Mouse (Mus musculus): Measurements from ENCODE around the gene Bcl2. TPM values are rescaled to one million over a fixed set of nuclear protein-coding genes. Genes with fewer than 3 reads are reported as not detected.

Bcl2 gene
- total RNA-seq, 1 experiment from 2014 or later, result 6.0 TPM

GRCm38 (mm10) chr1:106714530-106714981, 482 bp upstream of the Bcl2 start:
- no peak for DNase-seq

- DNase-seq, result peak; percentile 82
These were observed 1.7 kb downstream of the Bcl2 start for GRCm38 (mm10) chr1:106712330-106712729.

DNA sequence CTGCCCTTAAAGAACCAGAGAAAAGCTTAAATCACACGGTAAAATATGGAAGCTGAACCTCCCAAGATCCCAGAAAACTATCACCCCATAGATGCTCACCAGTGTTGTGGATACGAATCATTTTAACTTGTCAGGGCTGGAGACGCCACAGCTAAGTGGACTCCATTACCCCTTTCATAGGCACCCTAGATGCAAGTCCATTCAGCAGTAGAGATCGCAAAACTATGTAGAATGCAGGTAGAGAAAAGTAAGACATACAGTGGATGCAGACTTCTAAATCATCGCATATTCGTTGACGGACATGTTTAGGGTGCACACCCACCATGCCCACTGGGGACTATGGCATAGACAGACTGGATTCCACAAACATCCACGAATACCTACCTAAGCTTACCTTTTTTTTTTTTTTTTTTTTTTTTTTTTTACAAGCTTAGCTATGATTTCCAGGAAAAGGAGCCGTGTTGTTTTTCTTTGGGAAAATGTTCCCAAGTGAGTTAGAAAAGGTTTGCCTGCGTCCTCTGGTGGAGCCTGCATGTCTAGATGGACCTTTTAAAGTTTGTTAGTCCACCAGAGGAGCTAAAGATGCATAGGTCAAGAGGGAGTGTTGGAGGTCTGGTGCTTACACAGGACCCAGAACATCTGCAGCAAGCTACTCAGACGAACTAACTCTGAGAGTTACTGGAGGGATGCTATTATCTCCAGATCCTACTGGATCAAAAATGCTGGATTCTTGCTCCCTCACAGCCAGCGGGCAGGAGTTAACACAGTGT, 2.5 kb downstream of the Bcl2 start:
- no peak for DNase-seq

DNA sequence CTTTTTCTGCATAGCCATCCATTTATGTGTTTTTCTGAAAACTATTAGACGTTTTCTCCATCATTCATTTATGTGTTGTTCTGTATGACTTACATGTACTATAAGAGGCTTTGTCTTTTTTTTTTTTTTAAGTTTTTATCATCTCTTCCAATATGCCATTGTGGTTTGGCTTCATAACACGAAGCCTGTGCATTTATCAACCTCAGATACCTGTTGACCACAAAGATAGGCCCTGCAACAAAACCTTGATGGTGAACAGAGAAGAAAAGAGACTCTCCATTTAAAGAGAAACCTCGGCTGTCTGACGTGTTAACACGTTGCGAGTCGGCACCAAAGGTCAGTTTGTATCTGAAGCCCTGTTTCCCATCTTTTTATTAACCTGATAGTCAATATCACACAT, 3.9 kb downstream of the Bcl2 start:
- DNase-seq, result no peak

DNA sequence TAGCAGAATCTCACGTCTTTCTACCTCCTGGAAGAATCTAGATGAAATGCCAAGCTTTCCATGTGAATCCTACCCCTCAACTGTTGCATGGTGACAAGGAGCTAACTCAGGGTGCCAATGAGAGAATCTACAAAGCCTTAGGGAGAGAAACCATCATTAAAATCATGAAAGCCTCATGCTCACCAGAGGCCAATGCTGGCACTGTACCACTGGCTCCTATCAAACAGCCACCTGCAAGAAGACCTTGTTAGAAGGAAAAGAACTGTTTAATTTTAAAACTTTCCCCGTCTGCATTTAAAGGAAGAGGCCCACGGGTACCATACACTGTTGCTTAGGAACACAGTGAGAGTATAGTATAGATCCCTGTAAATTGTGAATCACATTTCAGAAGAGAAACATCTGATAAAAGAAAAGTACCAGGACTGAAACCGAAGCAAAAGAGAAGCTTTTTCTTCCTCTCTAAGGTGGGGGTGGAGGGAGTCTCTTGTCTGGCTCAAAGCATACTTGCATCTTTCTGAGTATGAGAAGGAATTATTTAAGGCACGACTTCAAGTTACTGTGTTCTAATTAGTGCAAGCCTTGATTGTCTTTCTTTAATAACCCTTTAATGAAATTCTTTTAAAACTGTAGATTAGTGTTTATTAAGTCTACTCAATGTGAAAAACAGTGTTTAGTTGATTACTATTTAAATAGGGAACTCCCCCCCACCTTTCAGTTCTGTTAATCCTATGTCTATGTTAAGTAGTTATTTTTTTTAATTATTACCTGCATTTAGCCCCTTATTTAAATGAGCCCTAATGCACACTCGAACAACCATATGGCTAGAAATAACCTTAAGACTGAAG, 6.8 kb downstream of the Bcl2 start:
- DNase-seq, result no peak

DNA sequence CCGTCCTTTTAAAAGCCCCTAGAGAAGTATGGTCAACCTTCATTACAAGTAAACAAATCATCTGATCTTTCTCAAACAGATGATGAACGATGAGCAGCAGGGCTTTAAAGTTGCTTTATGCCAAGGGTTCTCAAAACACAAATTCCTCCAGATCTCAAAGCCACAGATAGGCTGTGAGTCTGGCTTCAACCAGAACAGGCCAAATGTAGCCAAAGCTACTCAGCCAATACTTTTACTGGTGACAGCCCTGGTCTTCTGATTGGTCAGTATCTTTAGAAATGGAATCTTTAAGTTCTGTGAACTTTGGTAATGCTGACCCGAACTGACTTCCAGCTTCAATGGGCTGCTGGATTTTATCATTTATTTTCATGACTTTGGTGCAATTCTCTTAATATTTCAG, 10.9 kb downstream of the Bcl2 start:
- DNase-seq, result no peak

GRCm38 (mm10) chr1:106702471-106703175, 11.5 kb downstream of the Bcl2 start:
- DNase-seq, result no peak

GRCm38 (mm10) chr1:106700520-106701114, 13.5 kb downstream of the Bcl2 start:
- DNase-seq, result no peak

- no peak for DNase-seq
These were observed 17.6 kb downstream of the Bcl2 start for GRCm38 (mm10) chr1:106696472-106696871.

DNA sequence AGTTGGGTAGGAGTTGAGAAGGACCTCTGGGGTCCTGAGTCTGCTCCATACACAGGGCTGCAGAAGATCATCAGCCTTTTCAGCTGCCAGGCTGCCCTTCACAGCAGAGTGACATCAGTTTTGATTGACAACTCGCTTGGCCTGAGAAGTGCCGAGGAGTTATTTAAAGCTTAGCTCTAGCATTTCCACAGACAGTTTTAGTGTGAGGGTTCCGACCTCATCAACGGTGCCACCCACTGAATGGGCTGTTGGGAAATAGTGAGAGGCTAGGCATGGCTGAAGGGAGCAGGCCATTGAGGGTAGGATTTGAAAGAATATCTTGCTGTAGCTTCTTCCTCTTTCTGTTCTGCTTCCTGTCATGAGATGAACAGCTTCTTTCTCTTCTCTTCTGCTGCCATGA, 18.4 kb downstream of the Bcl2 start:
- no peak for DNase-seq

DNA sequence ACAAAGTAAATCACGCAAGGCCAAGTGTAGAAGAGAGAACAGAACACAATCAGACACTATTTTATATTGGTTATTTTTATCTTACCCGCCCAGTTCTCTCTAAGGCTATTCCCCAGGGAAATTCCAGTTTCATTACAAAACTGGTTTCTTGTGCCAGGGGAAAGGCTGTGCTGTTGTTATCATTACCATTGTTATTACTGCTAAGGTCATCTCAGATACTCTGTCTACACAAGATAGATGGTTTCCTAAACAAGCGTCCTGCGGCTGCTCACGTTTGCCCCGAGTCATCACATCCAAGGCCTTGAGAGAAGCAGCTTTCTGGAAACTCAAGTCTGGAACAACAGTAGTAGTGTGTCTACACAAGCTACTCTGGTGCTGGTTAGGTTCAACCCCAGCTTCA, 19.8 kb downstream of the Bcl2 start:
- peak; percentile 43 for DNase-seq

GRCm38 (mm10) chr1:106692599-106692998, 21.5 kb downstream of the Bcl2 start:
- DNase-seq, result no peak

DNA sequence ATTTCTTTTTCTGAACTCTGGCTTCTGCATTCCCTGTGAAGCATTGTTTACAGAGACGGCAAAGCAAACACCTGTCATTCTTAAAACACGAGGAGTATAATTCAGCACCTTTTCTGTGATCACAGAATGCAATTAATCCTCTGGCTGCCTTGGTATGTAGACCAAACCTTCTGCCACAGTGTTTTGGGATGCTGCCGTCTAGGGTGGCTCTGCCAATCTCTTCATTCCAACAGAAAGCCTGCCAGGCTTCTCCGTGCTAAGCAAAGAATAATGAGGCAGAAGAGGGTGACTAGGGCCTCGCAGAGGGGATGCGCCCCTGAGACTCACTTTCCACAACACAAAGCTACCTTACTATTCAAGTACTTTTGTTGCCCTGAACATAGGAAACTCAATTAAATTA, 23.2 kb downstream of the Bcl2 start:
- DNase-seq, result no peak

- DNase-seq, result no peak
These were observed 25.9 kb downstream of the Bcl2 start for GRCm38 (mm10) chr1:106688161-106688516.

DNA sequence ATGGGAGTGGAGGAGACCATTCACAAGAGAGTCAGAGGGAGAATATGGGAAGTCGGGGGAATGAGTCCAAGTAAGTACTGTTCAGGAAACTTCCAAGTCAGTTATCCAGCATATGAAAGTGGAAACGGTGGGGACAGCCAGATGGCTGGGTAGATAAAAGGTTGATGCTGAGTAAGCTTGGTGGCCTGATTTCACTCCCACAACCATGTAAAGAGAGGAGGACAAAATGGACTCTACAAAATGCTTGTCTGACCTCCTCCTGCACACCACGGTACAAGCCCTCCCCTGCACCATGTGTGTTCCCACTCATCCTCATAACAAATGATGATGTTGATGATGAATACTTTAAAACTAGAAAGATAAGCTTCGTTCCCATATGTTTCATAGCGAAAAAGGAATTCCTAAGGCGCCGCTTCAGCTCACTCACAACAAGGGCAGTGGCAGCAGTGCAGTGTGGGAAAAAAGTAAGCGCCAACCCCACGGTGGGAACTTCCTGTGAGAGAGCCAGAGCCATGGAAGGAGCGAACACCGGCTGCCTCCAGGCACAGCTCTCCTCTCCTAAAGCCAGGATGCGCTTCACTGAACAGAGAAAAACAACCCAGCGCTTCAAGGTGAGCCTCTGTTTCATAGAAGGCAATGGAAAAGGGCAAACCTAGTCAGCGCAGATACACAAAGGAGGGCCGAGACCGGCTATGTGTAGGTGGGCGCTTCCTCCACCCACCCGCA, 26.5 kb downstream of the Bcl2 start:
- DNase-seq, result no peak

GRCm38 (mm10) chr1:106685702-106686101, 28.4 kb downstream of the Bcl2 start:
- DNase-seq, result no peak

DNA sequence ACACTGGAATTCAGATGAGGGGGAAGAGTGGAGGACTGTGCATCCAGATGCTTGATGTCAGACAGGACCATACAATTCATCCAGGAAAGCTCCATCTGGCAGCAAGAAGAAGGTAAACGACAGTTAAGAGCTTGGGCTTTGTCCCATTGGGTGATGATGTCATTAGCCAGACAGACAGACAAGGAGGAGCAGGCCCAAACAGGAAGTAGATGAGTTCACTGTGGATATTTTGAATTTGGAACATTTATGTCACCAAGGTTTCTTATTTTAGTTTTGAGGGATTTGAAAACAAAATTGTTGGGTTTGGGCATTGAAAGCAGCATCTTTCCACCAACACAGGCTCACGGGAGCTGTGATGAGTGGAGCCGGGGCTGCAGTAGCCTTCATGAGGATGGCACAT, 29.5 kb downstream of the Bcl2 start:
- DNase-seq, result no peak

DNA sequence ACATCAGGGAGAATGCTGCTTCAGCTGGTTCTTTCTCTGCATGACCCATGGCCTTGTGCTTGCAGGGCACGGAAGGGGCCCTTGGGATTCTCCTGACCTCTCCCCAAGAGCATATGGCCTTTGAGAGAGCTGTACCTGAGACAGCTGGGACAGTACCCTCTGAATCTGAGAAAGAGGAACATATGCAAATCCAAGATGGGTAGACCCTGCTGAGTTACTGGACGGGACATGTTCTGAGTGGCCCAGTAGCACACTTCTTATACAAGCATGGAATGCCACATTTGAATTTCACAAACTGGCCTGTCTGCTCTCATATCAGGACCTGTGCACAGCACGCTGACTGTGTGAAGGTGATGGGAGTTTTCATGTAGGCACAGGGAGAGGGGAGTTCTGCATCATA, 31.2 kb downstream of the Bcl2 start:
- no peak for DNase-seq

DNA sequence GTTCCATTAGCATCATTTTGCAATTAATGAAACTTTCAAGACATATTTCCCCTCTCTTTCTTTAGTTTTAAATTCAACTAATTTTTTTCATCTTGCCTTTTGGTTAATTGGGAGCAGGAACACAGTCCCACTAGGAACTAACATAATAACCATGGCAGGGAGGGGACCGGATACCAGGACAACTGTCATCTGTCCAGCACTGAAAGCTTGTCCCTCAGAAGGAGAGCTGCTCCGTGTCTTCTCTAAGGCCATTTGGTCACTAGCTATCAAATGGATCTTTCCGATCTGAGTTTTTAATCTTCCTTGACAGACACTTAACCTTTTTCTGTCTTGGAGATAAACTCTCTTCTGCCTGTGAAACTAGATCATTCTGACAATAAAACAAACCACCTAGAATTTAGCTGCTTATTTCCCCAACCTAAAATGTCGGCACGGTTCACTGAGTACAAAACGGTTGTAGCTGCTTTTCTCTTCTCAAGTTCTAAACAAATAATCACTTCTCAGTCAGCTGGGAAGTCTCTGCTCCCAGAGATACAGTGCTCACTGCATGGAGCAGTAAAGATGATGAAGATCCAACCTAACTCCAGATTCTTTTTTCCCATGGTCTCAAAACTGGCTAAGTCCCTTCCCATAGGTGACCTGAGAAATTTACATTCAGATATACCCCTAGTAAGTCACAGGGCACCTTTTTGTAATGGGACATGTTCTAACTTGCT, 34.1 kb downstream of the Bcl2 start:
- no peak for DNase-seq

GRCm38 (mm10) chr1:106678060-106678478, 36.0 kb downstream of the Bcl2 start:
- DNase-seq, result no peak

All from adrenal gland, postnatal 14 days (tissue).